Mouse (Mus musculus) small intestine, adult 2 months (tissue): ENCODE data around the gene Il17ra.

Experiments
- CTCF ChIP-seq: fragments of 200-500 bp; IDR thresholded peaks from 2 replicates; pipeline ENCODE4 v1.5.1; 2012; ENCODE audit warnings: low read depth, mild to moderate bottlenecking, control low read depth, inconsistent platforms, low read length, moderate library complexity, mixed read lengths; ENCODE audit not compliant: insufficient replicate concordance, insufficient read length; ENCODE audit errors: extremely low read depth
- POLR2A ChIP-seq: fragments of 200-500 bp; IDR thresholded peaks from 2 replicates; pipeline ENCODE4 v1.6.1; 2012; ENCODE audit warnings: low read depth, mild to moderate bottlenecking, control low read depth, inconsistent platforms, low read length, moderate library complexity

DNA sequence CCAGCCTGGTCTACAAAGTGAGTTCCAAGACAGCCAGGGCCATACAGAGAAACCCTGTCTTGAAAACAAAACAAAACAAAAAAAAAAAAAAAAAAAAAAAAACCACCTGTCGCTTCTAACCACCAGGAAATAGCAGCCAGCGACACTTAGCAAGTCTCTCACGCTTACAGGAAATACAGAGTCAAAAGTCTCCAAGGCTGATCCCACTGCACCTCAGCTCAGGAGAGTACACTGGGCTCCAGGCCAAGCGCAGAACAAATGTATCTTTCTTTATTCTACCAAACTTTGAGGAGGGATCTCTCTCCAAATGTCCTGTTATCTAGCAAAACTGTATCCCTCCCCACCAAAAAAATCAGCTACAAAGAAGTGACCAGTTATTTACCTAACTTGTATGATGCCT, 66.1 kb downstream of the Il17ra start:
- TF ChIP-seq POLR2A (no peak), CTCF (no peak)
